Mouse (Mus musculus) lung, adult 10 weeks (tissue): ENCODE measurements around the gene Setd2. TPM values are rescaled to one million over a fixed set of nuclear protein-coding genes. Genes with fewer than 3 reads are reported as not detected.

Source experiments
- polyA plus RNA-seq: library from polyadenylated mRNA; stranded (reverse); fragments of 350-450 nt; fragmentation: Illumina TruSeq; extraction: RNeasy Lipid Tissue Mini Kit (QIAGEN cat#74804); gene quantifications from one replicate; pipeline ENCODE4 v1.2.3, GENCODE M21; 2014; ENCODE audit warnings: low read depth, low replicate concordance; ENCODE audit not compliant: insufficient read depth

Gene Setd2
- polyA plus RNA-seq = 32.7 TPM

DNA sequence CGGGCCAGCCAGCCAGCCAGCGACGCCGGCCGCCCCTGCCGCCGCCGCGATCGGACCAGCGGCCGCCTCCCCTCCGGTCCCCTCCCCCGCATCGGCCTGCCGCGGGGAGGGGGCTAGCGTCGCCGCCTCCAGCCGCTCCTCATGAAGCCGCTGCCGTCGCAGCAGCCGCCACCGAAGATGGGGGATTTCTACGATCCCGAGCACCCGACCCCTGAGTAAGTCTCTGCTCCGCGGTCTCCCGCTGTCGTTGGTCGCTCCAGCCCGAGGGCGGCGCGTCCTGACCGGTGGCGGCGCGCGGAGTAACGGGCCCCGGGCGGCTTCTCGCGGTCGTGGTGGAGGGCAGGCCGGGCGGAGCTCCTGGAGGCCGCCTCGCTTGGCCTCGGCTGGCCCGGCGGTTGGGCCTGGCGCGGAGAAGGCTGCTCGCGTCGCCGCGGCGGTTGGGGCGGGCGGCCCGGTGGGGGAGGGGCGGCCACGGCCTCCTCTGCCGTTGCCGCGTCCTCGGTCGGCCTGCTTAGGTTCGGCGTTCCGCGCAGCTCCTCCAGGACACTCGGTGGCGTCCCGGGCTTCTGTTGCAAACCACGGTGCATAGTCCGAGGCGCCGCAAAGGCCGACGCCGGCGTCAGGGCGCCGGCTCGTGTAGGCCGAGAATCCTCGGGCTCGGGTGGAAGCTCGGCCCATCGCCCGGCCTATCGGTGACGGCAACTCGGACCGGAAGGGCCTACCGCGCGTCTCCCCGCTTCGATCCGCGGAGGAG, at the start of gene Setd2:
Setd2 (plus strand) TSS at position 60 of the 754 bp plus-strand sequence.

GRCm38 (mm10) chr9:110624361-110625166, 92.2 kb downstream of the Setd2 start, which contains the start of gene Nradd:
Gene Nradd (minus strand): TSS chr9:110624452.

GRCm38 (mm10) chr9:110653655-110654461, 121.5 kb downstream of the Setd2 start, which contains the start of gene Nbeal2:
Gene Nbeal2 (minus strand): TSS chr9:110654161.

DNA sequence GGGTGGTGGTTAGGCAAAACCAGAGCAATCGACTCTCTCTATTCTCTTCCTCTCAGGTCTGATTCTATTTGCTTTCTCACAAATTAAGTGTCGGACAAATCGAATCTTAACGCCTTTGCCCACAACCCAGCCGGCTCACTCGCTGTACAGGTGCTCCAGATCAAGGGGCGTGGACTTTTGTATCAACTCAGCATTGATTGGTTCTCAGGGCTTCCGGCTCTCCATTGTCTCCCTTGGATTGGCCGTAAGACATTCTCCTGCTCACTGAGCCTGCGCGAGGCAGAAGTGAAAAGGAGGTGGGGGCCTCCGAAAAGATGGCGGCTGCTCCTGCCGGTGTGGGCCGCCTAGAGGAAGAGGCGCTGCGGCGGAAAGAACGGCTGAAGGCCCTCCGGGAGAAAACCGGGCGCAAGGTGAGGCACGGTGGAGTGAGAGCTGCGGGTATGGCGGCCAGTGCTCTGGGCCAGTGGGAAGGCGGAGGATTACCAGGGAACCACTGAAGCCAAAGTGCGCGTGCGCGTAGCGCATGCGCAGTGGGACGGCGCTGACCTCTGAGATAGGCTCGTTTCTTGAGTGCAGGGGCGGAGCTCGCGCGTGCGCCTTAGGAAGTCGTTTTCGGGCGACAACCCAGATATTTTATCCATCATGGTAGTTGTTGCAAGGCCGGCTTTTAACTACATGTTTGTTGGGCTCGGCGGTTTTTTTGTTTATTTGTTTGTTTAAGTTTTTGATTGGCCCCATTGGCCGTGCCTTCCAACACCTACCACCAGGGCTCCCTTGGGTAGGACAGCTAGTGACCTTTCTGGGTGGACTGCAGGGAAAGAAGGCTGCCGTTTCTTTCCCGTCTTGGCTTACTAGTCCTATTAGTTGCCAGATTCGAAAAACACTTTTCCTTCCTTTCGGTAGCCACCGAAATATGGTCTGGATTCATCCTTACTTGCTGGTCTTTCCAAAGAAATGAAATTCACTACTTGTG, 124.1 kb downstream of the Setd2 start, which contains the start of gene Ccdc12:
Ccdc12 (plus strand) TSS at position 255 of the 973 bp plus-strand sequence.

Other genes starting within 250 kb of the Setd2 start
- gene Elp6, start 227.4 kb upstream of the Setd2 start, polyA plus RNA-seq = 4.6 TPM
- 19.0 TPM for gene Scap, start 199.3 kb upstream of the Setd2 start, polyA plus RNA-seq
- gene Ptpn23, start 124.4 kb upstream of the Setd2 start, polyA plus RNA-seq = 13.4 TPM
- 0.45 TPM for gene Ngp, start 112.8 kb upstream of the Setd2 start, polyA plus RNA-seq
- gene Klhl18, start 55.9 kb upstream of the Setd2 start, polyA plus RNA-seq = 6.5 TPM
- 4.5 TPM for gene Kif9, start 55.6 kb upstream of the Setd2 start, polyA plus RNA-seq
- 19.5 TPM for gene Nradd, start 91.9 kb downstream of the Setd2 start, polyA plus RNA-seq
- 10.7 TPM for gene Nbeal2, start 121.6 kb downstream of the Setd2 start, polyA plus RNA-seq
- 141 TPM for gene Ccdc12, start 123.9 kb downstream of the Setd2 start, polyA plus RNA-seq
- gene Myl3, start 209.3 kb downstream of the Setd2 start, polyA plus RNA-seq = 12.4 TPM
- gene Pth1r, start 214.5 kb downstream of the Setd2 start, polyA plus RNA-seq = 3.5 TPM